Mouse (Mus musculus): ENCODE results near the gene Kri1.
A peak's percentile ranks its signal among the peaks of the same experiment; 100 is the strongest.
"Not testable (repeated sequence)": the region's sequence is repeated elsewhere in the genome, so short reads cannot be mapped to it uniquely, and the experiment has no call there.

The Kri1 gene

DNA sequence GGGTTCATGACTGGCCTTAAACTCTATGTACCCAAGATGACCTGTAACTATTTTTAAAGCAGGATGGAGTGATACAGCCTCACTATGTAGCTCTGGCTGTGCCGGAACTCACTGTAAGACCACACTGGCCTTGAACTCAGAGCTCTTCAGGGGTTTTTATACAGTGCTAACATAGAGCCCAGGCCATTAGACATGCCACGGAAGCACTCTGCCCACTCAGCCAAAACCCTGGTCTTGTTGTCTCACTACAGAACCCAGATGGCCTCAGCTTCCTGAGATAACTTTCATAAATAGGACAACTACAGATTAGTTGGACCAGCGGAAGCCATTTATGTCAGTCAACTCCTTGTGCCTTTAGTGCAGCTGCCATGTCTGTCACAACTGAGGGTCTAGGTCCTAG lies 13.4 kb downstream of the Kri1 start:
- DNase-seq (ENCODE audit: low spot score in 2 of 2): no peak

DNA sequence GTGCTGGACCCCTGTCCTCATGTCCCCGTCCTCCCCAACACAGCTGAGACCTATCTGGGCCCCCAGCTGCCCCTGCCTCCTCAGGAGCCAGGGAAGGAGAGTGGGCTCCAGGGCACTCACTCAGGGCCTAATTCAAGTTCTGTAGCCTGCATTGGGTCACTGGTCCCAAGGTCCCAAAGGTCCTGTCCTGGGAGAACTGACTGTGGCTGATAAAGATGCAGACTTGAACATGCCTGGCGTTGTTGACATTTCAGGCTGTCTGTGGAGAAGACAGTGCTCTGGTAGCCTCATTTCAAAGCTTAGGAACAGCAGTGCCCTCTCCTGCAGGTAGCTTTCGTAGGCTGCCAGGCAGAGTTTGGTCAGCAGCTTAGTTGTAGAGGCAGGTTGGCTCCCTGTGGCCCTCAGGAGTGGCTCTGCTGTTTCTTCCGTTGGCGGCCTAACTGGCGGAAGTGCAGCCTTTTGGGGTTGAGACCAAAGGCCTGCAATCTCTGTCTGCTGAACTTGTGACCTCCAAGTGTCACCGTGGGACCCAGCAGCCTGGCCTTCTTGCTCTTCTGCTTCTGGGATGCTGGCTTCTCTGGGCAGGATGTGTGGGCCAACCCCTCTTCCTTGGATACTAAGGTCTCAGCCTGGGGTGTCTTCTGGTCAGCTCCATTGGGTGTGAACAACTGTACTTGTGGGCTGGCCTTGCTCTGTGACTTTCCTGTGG lies 14.1 kb downstream of the Kri1 start:
- no peak for DNase-seq (ENCODE audit: low spot score in 2 of 2)

DNA sequence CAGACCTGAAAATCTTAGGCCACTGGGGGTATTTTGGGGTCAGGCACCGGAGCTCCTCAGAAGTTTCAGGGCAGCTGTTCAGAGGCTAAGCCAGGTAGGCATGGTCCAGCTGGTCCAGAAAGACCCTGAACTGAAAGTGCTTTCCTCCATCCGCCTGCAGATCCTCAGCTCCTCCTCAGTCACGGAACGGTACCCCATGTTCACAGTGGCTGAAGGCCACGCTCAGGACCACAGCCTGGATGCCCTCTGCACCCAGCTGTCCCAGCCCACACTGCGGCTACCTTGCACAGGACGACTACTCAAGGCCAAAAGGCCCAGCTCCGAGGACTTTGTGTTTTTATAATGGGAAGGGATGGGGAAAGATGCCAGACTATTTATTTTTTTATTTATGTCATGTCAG lies 14.7 kb downstream of the Kri1 start:
- DNase-seq (ENCODE audit: low spot score in 2 of 2): no peak

DNA sequence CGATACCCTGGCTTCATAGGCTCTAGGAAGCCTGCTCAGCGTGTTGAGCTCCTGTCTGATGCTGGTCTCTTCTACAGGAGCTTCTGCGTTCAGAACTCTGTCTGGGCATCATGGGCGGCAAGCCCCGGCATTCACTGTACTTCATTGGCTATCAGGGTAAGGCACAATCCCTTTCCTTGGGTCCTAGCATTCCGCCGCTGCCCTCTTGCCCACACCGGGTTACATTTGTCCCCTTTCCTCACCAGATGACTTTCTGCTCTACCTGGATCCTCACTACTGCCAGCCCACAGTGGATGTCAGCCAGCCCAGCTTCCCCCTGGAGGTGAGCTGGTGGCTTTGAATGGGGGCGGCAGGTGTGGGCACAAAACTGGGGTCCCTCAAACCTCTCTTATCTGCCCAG lies 15.4 kb downstream of the Kri1 start:
- no peak for DNase-seq (ENCODE audit: low spot score in 2 of 2)

DNA sequence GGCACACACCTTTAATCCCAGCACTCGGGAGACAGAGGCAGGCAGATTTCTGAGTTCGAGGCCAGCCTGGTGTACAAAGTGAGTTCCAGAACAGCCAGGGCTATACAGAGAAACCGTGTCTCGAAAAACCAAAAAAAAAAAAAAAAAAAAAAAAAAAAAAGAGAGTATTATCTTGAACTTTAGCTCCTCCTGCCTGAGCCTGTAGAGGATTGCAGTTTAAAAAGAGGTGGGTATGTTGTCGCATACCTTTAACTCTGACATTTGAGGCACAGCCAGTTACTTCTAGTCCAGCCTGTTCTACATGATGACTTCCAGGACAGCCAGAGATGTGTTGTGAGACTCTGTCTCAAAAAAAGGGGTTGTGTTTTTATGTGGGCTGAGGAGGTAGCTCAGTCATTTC lies 18.2 kb downstream of the Kri1 start:
- not testable (repeated sequence) for DNase-seq (ENCODE audit: low spot score in 2 of 2)

DNA sequence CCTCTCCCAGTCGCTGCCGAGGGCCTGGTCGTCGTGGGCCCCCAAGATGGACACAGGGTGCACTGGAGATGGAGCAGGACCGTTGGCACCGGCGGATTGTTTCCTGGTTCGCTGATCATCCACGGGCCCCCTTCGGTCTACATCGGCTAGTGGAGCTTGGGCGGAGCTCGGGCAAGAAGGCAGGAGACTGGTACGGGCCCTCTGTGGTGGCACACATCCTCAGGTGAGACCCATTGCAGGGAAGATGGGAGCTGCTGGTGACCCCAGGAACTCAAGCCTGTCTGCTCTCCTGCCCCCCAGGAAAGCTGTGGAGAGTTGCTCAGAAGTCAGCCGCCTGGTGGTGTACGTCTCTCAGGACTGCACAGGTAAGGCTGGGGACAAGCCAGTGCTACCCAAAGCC lies 19.5 kb downstream of the Kri1 start:
- DNase-seq (ENCODE audit: low spot score in 2 of 2): no peak

DNA sequence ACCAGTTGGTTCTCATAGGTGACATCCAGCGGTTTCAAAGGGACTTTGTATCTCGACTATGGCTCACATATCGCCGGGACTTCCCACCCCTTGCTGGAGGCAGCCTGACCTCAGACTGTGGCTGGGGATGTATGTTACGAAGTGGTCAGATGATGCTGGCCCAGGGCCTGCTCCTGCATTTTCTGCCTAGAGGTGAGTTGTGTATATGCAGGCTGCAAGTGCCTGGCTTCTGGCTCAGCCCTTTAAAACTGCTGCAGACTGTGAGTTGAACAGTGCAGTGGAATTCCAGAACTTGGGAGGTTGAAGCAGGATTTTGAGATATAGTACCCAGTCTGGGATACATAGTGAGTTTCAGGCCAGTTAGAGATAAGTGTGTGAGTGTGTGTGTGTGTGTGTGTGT lies 20.9 kb downstream of the Kri1 start:
- DNase-seq (ENCODE audit: low spot score in 2 of 2): no peak

DNA sequence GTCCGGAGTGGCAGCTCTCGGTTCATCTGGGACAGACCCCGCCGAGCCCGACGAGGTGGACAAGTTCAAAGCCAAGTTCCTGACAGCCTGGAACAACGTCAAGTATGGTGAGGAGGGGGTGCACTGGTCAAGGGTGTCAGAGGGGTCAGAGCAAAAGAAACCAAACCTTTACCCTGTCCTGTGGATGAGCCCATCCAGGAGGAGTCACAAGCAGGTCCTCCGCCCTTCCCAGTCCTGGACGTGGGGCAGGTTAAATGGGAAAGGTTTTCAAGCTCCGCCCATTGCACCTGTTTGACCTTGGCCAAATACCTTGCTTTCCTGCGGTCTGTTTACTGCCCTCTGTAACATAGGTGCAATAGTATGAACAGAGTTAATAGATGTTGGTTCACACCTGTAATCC lies 22.2 kb downstream of the Kri1 start:
- no peak for DNase-seq (ENCODE audit: low spot score in 2 of 2)

DNA sequence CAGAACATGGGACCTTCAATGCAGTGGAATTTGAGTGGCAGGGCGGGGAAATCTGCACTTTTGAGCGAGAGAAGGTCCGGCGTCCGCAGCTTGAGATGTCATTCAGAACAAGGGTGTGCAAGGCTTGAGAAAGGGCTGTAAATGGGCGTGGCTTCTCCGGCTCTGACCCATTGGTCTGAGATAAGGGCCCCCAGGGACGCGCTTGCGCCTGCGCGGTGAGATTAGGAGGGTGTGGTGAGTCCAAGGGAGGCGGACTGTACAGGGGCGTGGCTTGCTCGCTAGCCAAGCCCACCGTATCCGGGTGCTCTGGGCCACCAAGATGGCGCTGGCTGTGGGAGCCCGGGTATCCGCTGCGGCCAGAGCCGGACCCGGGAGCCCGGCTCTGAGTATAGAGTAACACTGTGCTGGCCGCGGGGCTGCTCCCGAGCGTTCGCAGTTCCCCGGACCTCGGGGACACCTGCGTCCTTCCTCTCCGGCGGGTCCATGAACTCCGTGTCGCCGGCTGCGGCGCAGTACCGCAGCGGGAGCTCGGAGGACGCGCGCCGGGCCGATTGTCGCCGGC lies 22.7 kb downstream of the Kri1 start, which contains the start of gene Atg4d:
TSS of gene Atg4d (plus strand) at position 294 of the 562 bp plus-strand sequence.
- peak; percentile 99 for DNase-seq (ENCODE audit: low spot score in 2 of 2)

DNA sequence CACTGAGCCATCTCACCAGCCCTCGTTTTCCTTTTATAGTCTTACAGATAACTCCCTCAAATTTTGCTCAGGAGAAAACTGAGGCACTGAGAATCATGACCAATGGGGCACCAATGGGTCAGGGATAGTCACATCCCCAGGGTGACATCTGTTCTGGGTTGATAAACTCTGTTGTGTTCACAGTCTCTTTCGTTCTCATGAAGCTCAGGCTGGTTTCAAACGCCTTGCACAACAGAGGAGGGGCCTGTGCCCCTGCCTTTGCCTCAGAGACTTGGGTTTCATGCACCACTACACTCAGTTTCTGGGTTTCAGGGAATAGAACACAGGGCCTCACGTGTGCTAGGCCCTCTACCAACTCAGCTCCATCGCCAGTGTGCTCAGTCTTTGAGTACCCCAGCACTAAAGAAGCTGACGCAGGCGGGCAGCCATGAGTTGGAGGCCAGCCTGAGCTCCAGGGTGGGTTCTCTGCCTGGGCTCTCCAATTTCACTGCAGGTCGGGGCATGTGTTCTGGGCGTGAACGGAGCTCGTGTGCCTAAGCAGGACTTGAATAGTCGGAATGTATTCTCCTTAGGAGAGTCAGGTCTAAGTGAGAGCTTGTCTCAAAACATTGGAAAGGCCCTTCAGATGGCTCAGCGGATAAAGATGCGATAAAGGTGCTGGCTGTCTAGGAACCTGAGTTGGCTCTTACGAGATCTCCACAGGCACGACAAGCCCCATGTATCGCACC lies 23.3 kb downstream of the Kri1 start:
- no peak for DNase-seq (ENCODE audit: low spot score in 2 of 2)

DNA sequence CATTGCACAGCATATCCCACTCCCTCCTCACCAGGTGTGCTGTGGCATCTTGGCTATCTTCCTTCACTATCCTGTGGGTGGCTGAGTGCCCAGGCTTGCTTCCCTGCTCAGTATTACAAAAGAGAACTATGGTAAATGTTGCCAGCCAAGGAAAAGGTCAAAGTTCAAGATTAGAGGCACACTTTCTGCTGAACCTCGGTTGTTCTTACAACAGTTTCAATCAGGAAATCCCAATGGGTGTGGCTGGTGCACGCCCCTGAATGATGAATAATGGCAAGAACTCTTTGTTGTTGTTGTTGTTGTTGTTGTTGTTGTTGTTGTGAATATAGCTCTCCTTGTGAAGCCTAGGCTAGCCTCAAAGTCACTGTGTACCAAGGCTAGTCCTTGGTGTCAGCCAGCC lies 25.9 kb downstream of the Kri1 start:
- DNase-seq (ENCODE audit: low spot score in 2 of 2): no peak

DNA sequence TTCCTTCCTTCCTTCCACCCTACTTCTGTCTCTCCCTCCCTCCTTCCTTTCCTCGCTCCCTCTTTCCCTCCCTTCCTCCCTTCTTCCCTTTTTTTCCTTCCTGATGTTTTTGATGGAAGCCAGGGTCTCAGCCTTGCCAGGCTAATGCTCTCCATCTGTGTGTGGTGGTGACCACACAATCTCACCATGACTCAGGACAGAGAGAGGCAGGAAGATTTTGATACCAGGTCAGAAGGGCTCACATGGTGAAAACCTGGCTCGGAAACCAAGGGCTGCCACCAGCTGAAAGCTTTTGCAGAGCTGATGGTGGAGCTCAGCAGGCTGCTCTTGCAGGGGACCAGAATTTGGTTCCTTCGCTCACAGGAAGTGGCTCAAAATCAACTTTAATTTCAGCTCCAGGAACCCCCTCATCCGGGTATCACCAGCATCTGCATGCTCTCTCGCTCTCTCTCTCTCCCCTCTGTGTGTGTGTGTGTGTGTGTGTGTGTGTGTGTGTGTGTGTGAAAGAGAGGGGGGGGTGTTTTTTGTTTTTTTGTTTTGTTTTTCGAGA lies 27.2 kb downstream of the Kri1 start:
- no peak for DNase-seq (ENCODE audit: low spot score in 2 of 2)

DNA sequence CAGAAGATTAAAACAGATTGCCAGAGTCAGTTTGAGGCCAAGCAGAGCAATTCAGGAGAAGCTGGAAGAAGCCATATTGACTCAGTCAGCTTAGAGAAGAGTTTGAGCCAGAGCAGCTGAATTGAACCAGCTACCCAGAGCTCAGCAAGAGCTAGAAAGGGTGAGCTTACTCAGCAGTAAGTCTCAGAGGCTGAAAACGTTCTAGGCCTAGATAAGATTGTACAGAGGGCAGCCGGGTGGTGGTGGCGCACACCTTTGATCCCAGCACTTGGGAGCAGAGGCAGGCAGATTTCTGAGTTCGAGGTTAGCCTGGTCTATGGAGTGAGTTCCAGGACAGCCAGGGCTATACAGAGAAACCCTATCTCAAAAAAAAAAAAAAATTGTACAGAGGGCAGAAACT lies 31.4 kb downstream of the Kri1 start:
- not testable (repeated sequence) for DNase-seq (ENCODE audit: low spot score in 2 of 2)

DNA sequence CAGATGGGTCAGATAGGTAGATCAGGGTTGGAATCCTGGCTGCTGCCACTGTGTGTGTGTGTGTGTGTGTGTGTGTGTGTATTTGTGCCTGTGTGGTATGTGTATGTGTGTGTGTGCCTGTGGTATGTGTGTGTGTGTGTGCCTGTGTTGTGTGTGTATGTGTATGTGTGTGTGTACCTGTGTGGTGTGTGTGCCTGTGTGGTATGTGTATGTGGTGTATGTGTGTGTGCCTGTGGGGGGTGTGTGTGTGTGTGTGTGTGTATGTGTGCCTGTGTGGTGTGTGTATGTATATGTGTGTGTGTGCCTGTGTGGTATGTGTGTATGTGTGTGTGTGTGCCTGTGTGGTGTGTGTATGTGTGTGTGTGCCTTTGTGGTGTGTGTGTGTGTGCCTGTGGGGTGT lies 33.1 kb downstream of the Kri1 start:
- no peak for DNase-seq (ENCODE audit: low spot score in 2 of 2)

DNA sequence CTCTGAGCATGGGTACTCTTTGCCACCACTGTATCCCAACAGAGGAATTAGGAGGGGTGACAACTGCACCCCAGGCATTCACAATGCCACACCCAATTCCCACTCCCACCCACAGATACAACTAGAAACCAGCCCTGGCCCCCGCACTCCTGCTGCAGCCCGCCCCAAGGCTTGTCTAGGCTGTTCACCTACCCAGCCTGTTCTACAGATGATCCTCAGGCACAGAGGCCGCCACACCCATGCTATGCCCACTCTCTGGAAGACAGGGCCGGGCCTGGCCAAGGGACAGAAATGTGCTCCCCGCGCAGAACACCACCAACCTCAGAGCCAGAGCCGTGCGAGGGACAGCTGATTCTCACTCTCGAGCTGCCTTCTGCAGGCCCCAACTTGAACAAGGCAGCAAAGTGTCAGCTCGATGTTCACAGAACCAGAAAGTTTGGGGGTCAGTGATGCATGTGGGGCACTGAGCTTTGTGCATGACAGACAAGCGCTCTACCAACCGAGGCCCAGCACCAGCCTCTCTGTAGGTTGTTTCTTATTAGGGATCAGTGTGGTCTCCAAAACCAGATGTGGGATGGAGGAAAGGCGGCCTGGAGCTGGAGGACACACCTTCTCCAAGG lies 36.5 kb downstream of the Kri1 start:
- no peak for DNase-seq (ENCODE audit: low spot score in 2 of 2)

DNA sequence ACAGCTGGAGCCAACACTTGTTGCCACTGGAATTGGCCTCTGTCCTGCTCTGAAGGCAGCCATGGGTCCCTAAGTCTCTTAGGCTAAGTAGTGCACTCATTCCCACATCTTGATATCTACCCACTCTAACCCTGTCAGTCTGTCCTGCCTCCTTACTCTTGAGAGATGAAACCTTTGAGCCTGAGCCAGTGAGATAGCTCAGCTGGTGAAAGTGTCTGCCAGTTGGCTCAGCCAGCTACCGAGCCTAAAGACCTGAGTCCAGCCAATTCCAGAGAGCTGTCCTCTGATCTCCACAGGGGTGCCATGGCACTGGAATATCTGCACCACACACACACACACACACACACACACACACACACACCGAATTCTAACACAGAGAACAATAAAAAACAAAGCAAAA lies 37.3 kb downstream of the Kri1 start:
- DNase-seq (ENCODE audit: low spot score in 2 of 2): no peak

DNA sequence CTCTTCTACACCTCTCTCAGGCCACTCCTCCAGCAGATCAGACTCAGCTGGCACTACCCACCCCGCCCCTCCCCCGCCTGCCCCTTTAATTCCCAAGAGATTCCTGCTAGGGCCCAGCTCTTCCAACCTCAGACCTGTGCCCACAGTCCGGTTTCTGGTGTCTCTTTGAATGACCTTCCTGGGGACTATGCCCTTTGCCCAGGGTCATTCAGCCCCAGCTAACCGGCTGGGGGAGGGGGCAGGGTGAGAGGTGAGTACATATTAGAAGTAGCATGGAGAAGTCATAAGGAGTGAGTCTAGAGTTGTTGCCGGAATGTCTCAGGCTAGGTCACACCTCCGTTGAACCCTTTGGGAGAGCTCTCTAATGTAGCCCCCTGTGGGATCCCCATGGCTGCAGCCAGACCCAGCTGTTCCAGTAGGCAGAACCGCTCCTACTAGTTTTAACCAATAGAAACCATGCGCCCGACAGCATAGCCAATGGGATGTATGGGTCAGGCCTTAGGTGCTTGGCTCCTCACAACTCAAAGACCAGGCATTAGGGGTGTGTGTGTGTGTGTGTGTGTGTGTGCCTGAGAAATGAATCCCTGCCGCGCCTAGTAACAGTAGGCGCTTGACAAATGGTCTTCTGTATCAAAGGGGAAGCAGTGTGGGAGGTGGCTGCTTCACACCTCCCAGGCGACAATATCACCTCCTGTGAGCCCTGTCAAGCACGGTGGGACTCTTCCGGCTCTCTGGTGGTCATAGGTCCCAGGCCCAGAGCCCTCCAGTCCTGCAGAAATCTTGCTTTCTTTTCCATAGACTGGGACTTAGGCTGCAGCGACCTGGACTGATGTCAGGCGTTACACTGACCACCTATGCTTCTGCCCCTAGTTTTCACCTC lies 37.9 kb downstream of the Kri1 start:
- DNase-seq (ENCODE audit: low spot score in 2 of 2): no peak

DNA sequence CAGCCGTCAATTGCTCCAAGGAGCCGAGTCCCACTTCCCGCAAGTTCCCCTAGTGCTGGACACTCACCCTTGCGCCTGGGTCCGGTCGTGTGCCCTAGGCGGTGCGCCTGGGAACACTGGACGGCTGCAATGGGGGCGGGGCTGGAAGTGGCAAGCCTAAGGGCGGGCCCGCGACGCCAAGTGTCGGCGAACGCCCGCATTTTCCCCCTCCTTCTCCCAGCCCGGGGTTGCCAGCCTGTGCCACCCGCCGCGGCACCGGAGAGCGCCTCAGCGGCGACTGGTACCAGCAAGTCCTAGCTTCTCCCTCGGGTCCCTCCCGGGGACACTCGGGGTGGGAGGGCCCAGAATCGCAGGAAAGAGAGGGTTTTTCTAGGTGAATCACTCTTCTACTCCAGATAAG lies 39.4 kb downstream of the Kri1 start, which contains the start of gene S1pr5:
TSS of gene S1pr5 (minus strand) at position 118 of the 400 bp plus-strand sequence.
- no peak for DNase-seq (ENCODE audit: low spot score in 2 of 2)

DNA sequence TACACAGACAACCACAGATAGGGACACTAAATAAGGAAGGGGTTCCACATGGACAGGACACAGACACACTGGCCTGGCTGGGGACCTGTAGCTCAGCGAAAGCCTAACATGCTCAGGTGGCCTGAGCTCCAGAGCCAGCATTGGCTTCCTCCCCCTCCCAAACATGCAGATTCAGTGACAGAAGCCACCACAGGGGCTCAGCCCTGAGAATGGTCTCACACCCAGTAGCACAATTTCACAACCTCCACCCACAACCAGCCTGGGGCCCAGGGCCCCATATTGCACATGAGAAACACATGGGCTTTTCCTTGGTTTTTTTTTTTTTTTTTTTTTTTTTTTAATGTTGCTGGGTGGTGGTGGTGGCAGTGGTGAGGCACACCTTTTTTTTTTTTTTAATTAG lies 41.4 kb downstream of the Kri1 start:
- no peak for DNase-seq (ENCODE audit: low spot score in 2 of 2)

DNA sequence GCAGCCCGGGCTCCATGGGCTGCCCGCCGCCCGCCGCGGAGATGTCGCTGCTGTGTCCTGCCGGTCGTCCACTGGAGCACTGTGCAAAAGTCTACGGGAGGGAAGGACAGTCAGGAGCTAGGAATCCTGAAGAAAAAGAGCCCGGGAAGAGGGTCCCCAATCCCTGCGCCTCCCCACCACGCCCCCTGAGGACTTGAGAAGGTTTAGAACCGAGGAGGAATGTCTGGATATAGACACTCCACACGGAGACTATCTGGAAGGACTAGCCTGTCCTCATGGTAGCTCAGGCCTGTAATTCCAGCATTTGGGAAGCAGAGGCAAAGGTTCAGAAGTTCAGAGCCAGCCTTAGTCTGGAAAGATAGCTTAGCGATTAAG lies 42.7 kb downstream of the Kri1 start:
- DNase-seq (ENCODE audit: low spot score in 2 of 2): no peak

DNA sequence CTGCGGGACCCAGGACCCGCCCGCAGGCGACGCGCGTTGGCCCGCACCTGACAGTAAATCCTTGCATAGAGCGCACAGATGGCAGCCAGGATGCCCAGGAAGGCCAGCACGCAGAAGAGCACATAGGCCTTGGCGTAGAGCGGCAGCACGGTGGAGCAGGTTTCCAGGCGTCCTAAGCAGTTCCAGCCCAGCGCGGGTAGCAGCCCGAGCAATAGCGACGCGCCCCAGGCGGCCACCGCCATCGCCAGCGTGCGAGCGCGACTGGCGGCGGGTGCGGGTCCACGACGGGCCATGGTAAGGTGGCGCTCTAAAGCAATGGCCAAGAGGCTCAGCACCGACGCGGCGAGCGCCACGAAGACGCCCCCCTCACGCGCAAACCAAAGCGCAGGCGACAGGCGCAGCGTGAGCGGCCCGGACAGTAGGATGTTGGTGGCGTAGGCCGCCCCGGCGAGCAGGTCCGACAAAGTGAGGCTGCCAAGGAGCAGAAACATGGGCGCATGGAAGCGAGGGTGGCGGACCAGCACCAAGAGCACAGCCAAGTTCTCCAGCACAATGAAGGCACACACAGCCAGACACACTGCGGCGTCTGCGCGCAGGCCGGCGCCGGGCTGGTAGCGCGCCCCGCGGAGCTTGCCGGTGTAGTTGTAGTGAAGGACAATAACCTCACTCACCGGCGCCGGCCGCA lies 43.2 kb downstream of the Kri1 start:
- no peak for DNase-seq (ENCODE audit: low spot score in 2 of 2)
